Mouse (Mus musculus): ENCODE measurements around the gene Smg5.

DNA sequence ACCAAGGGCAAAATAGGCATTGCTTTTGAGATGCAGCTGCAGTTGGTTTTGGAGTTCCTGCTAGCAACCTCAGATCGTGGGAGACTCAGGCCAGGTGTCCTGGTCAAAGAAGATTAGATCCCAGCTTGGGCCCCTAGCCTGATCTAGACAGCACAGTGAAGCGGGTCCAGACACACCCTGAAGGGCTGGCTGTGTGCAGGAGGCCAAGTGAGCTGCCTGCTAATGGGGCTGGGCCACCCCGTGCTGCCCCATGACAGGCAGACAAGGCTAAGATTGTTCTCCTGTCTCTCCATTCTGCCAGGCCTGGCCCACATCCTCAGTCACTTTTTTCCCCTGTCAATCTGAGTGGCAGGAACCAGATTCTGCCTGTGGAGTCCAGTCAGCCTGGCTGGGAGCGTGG is 27.6 kb downstream of the Smg5 start:
- TF ChIP-seq CTCF (IDR thresholded peaks at IDR 0.05; ENCODE audit: control insufficient read depth, insufficient read depth, insufficient read length): no peak
- no peak for TF ChIP-seq MAX (IDR thresholded peaks at IDR 0.05)
- TF ChIP-seq MYOG (IDR thresholded peaks at IDR 0.05; ENCODE audit: control insufficient read depth, extremely low read depth, insufficient read length): no peak
- TF ChIP-seq CEBPB (IDR thresholded peaks at IDR 0.05; ENCODE audit: low read depth): no peak
